Mouse (Mus musculus) limb, embryonic 10.5 days (tissue): ENCODE measurements around the gene Mrpl30. TPM values are rescaled to one million over a fixed set of nuclear protein-coding genes. Genes with fewer than 3 reads are reported as not detected.

Experiments used
- DNase-seq: peaks from one replicate; pipeline ENCODE4 v3.0.0-alpha.2; 2017; ENCODE audit warnings: low spot score
- H3K27ac ChIP-seq: fragments of 300-500 bp; sonication (generic); 2 replicates; pipeline ENCODE4 v1.5.1; 2016; ENCODE audit warnings: mild to moderate bottlenecking
- H3K27me3 ChIP-seq: fragments of 300-500 bp; sonication (generic); 2 replicates; pipeline ENCODE4 v1.6.1; 2016; ENCODE audit warnings: low read depth, mild to moderate bottlenecking; ENCODE audit not compliant: poor library complexity, severe bottlenecking
- H3K36me3 ChIP-seq: fragments of 300-500 bp; sonication (generic); 2 replicates; pipeline ENCODE4 v1.6.1; 2016; ENCODE audit warnings: mild to moderate bottlenecking, moderate library complexity
- H3K4me1 ChIP-seq: fragments of 300-500 bp; sonication (generic); 2 replicates; pipeline ENCODE4 v1.6.1; 2016
- H3K4me3 ChIP-seq: fragments of 300-500 bp; sonication (generic); 2 replicates; pipeline ENCODE4 v1.5.1; 2016; ENCODE audit warnings: mild to moderate bottlenecking, moderate library complexity
- H3K9me3 ChIP-seq: fragments of 300-500 bp; sonication (generic); replicated peaks from 2 replicates; pipeline ENCODE4 v1.6.1; 2016; ENCODE audit warnings: mild to moderate bottlenecking
- WGBS: fragments of 180-500 bp; shearing (Covaris S2); methylation state at CpG from one replicate; pipeline ENCODE4 v1.1.7; 2016; 5-methylcytosine and 5-hydroxymethylcytosine counted together
- polyA plus RNA-seq: library from polyadenylated mRNA; unstranded; fragments of >200 nt; fragmentation: Nextera tagmentation; extraction: Ambion mirVana; gene quantifications from 2 replicates; pipeline ENCODE4 v1.2.1, GENCODE M21; 2016

Gene Mrpl30
- 263 and 266 TPM in 2 replicates for polyA plus RNA-seq

DNA sequence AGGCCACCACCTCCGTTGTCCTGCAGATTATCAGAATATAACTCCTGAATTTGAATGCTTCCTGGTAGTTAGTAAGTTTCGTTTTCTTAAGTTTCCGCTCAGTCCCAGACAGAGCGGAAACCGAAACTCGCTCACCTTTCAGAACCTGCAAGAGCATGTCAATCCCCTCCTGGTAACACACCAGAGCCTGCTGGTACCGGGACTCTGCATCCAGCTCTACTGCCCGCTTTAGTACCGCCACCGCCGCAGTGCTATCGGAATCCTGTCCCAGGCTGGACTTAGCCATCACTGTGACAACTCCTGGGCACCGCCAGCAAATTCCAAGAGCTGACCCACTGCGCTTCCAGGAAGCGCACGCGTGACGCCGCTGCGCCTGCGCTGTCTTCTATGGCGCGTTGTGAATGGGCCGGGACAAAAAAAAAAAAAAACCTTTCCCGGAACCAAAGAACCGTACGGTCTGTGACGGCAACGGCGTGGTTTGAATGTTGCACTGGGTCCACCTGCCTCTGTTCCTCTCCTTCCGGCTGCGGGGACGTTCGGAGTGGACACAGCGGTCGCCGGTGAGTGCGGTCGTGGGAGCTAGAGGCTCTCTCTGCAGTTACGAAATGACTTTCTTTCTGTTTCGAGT, at the start of gene Mrpl30, which contains the start of gene Mitd1:
Gene Mrpl30 (plus strand): TSS at position 453 of the 628 bp plus-strand sequence.
Gene Mitd1 (minus strand): TSS at position 387 of the 628 bp plus-strand sequence.
- DNase-seq: peak; percentile 90
- WGBS: under 1% methylated on average over 41 of the region's 41 CpGs
- Histone ChIP-seq H3K27me3 (no peaks in the 10 kb centered on the region), H3K27ac (peak within 1 kb of the TSS; percentile 81), H3K4me3 (peak within 1 kb of the TSS; percentile 78), H3K4me1 (peaks cover 16% of the 10 kb centered on the region), H3K36me3 (peaks cover 17% of the 10 kb centered on the region), H3K9me3 (no peaks in the 10 kb centered on the region)

DNA sequence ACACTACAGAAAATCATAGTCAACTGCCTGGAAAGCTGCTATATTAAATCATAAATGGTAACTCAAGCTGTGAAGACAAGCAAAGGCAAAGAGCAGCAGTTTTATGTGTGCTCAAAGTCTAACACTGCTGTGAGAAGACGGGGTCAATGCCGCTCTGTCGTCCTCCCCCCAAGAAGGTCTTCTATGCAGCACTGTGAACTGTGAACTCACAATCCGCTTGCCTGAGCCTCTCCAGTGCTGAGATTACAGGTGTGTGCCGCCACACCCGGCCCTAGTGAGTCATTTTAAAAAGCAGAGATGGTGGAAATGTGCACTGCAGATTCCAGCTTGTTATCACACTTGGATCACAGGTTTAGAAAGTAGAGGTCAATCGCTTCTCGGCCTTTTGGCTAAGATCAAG, 43.4 kb upstream of the Mrpl30 start:
- no peaks in the 10 kb centered on the region for H3K27me3 ChIP-seq
- no peaks in the 10 kb centered on the region for H3K4me1 ChIP-seq
- WGBS: 89% methylated on average over 8 of the region's 8 CpGs
- H3K4me3 ChIP-seq: no peak overlapping the region
- no peaks in the 10 kb centered on the region for H3K9me3 ChIP-seq
- DNase-seq: no peak
- H3K27ac ChIP-seq: no peak overlapping the region
- no peaks in the 10 kb centered on the region for H3K36me3 ChIP-seq

DNA sequence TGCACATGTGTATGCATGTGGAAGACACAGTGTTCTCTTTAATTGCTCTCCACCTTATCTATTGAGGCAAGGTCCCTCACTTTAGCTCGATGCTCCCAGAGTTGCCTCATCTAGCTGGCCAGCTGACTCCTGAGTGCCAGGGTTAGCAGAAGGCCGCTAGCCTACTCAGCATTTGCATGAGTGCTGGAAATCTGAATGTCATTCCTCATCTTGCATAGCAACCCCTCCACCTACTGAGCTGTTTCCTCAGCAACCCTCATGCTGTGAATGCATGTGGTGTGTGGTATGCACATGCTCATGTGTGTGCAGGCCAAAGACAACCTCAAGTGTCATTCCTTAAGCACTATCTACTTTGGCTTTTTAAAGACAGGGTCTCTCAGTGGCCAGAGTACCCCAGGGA, 39.6 kb upstream of the Mrpl30 start:
- Histone ChIP-seq H3K4me1 (no peaks in the 10 kb centered on the region), H3K27ac (no peak overlapping the region), H3K9me3 (no peaks in the 10 kb centered on the region), H3K4me3 (no peak overlapping the region), H3K27me3 (no peaks in the 10 kb centered on the region), H3K36me3 (no peaks in the 10 kb centered on the region)
- no peak for DNase-seq
- 77% methylated on average over 2 of the region's 2 CpGs for WGBS

DNA sequence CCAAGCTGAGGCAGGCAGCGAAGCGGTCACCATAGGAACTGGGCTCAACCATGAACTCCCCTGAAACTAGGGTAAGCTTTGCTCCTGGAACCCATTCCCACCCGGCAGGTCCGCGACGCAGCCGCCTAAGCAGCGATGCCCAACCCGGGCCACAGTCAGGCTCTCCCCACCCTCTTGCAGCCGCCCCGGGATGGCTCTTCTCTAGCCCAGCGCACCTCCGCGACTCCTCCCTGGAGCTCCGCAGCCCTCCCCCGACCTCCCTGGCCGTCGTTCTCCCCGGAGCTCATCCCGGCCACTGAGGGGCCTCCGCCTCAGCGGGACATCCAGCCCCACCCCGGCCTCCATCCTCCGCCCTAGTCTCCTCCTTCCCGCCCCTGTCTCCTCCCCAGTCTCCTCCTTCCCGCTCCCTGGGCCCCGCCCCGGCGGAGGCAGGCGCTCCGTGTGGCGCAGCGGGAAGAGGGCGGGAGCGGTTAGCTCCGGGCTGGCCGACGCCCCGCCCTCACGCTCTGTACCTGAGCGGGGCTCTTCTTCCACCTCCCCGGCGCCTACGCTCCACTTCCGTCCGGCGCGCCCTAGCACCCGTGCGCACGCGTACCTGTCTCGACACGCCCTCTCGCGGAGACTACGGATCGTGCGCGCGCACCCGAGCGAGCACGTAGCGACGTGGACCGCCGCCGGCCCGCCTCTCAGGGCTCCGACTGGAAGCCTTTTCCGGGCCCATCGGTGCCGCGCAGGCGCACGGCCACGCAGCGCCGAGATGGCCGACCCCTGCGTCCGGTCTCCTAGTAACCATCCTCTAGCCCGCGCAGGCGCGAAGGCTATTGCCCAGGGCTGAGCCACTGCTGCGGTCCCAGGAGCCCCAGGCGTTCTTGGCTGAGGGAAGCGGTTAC, 25.5 kb upstream of the Mrpl30 start:
- Histone ChIP-seq H3K36me3 (no peaks in the 10 kb centered on the region), H3K27ac (peak overlapping the region; percentile 85), H3K4me1 (0 out of 2 replicates have a peak, but pooled peaks cover 4% of the 10 kb centered on the region), H3K27me3 (no peaks in the 10 kb centered on the region), H3K4me3 (peak overlapping the region; percentile 74), H3K9me3 (no peaks in the 10 kb centered on the region)
- peak; percentile 99 for DNase-seq
- under 1% methylated on average over 90 of the region's 90 CpGs for WGBS

DNA sequence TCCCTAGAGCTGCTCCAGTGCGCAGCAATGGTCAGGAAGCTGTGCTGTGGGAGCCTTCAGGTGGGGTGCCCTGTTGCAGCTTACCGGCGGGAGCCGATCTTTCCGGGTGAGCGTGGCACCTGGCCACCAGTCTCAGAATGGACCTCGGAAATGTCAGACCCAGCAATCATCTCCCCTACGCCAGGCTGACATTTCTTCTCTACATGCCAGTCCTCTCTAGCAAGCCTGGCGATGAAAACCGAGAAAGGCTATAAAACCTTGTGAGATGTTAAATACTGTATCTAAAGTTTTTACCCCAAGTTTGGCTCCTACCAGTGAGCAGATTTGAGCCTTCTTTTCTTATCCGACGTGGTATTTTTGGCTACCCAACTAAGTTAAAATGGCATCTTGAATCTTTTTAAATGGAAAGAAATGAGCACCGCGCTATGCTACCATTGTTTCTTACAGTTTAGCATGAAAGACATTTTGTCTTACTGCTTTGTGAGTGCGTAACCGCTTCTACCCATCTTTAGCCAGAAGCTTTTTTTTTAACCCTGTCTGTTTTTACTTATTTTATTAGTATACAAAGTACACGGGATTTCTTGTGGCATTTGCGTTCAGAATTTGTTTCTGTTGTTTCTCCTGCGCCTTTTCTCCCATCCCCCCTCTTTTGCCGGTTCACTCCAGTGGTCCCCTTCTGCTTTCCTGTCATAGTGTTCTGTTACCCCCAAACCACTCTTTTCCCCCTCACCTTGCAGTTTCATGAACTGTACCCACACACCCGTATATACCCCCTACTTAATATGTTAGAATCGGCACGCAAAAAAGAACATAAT, 24.7 kb upstream of the Mrpl30 start:
- 0 out of 2 replicates have a peak, but pooled peaks cover 4% of the 10 kb centered on the region for H3K4me1 ChIP-seq
- no peaks in the 10 kb centered on the region for H3K36me3 ChIP-seq
- peak overlapping the region; percentile 85 for H3K27ac ChIP-seq
- H3K4me3 ChIP-seq: peak overlapping the region; percentile 74
- 14% methylated on average over 23 of the region's 23 CpGs for WGBS
- no peak for DNase-seq
- H3K9me3 ChIP-seq: no peaks in the 10 kb centered on the region
- no peaks in the 10 kb centered on the region for H3K27me3 ChIP-seq

DNA sequence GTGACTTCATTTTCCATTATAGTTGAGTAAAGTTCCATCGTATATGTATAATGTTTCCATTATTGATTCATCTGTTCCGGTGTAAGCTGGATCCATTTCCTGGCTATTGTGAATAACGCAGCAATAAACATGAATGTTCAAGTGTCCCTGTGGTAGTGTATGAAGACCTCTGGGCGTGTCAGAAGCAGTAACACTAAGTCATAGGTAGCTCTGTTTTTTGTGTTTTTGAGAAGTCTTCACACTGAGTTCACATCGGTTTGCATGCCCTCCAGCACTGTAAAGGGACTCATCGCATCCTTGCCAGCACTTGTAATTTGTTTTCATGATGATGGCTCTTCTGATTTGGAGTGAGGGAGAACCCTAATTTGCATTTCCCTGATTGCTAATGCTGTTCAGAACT, 24.0 kb upstream of the Mrpl30 start, which contains the start of gene Tsga10:
Gene Tsga10 (minus strand): TSS at position 144 of the 400 bp plus-strand sequence.
- Histone ChIP-seq H3K36me3 (no peaks in the 10 kb centered on the region), H3K4me3 (peak within 1 kb of the TSS; percentile 74), H3K27me3 (no peaks in the 10 kb centered on the region), H3K27ac (peak within 1 kb of the TSS; percentile 85), H3K4me1 (0 out of 2 replicates have a peak, but pooled peaks cover 4% of the 10 kb centered on the region), H3K9me3 (no peaks in the 10 kb centered on the region)
- 83% methylated on average over 6 of the region's 6 CpGs for WGBS
- DNase-seq: no peak

DNA sequence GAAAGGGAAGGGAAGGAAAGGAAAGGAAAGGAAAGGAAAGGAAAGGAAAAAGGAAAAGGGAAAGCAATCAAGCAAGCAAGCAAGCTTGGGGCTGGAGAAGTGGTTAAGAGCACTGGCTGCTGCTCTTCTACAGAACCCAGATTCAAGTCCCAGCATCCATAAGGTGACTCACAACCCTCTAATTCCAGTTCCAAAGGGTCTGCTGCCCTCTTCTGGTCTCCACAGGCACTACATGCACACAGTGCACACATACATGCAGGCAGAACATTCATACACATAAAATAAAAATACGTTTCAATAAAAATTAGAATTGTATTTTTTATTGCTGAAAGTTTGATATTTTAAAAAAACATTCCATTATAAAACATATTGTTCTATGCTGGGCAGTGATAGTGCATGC, 23.2 kb upstream of the Mrpl30 start:
- Histone ChIP-seq H3K9me3 (no peaks in the 10 kb centered on the region), H3K36me3 (no peaks in the 10 kb centered on the region), H3K27ac (no peak overlapping the region), H3K4me1 (peaks cover 8% of the 10 kb centered on the region; the same call in 1 of the 2 replicates), H3K27me3 (no peaks in the 10 kb centered on the region), H3K4me3 (no peak overlapping the region)
- DNase-seq: peak; percentile 53
- WGBS: 64% methylated on average over 1 of the region's 1 CpGs

DNA sequence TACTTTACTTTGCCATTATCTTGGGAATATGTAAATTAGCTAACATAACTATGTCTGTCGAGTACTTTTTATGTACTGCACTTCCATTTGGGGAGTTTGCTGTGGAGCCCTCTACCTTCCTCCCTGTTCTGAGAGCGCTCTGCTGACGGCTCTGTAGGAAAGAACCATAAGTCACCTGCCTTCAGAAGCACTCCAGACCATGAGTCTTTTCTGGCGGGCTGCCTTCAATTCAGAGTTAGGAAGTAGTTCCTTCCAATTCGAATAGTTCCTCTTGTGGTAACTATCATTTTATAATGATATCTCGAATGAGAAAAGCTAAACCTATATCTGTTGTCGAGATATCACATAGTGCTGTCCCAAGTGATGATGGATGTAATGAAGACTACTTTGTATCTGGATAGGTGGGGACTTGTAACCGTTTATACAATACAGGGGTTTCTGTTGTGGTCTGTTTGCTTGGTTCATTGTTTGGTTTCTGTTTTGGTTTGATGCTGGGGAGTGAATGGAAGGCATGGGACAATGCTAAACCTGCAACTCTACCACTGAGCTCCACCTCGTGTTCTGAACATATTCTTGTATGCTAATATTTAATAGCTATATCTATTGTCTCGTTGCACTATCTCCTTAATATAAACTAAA, 22.5 kb upstream of the Mrpl30 start:
- H3K9me3 ChIP-seq: no peaks in the 10 kb centered on the region
- 70% methylated on average over 10 of the region's 10 CpGs for WGBS
- no peaks in the 10 kb centered on the region for H3K36me3 ChIP-seq

DNA sequence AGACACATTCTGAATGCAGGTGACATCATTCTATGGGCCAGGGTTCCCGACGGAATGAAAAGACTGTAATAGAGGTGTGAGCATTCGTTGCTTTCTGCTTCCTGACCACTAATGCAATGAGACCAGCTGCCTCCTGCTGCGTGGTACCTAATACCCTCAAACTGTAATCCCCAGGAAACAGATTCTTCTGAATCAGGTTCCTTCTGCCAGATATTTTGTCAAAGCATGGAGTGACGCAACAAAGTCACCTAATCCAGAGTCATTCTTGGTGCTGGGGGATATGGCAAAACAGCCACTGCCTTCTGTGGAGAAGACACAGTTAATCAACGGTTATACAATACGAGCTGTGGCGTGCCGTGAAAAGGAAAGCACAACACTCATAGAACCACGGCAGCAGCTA, 21.6 kb upstream of the Mrpl30 start:
- H3K4me3 ChIP-seq: no peak overlapping the region
- 71% methylated on average over 10 of the region's 10 CpGs for WGBS
- peaks cover 15% of the 10 kb centered on the region for H3K4me1 ChIP-seq
- no peak for DNase-seq
- no peaks in the 10 kb centered on the region for H3K9me3 ChIP-seq
- H3K27ac ChIP-seq: no peak overlapping the region
- H3K27me3 ChIP-seq: no peaks in the 10 kb centered on the region
- H3K36me3 ChIP-seq: no peaks in the 10 kb centered on the region

More for the DNA sequence above, 22.5 kb upstream of the Mrpl30 start:
- no peak overlapping the region for H3K27ac ChIP-seq
- no peaks in the 10 kb centered on the region for H3K27me3 ChIP-seq
- no peak overlapping the region for H3K4me3 ChIP-seq
- peaks cover 13% of the 10 kb centered on the region for H3K4me1 ChIP-seq
- no peak for DNase-seq

DNA sequence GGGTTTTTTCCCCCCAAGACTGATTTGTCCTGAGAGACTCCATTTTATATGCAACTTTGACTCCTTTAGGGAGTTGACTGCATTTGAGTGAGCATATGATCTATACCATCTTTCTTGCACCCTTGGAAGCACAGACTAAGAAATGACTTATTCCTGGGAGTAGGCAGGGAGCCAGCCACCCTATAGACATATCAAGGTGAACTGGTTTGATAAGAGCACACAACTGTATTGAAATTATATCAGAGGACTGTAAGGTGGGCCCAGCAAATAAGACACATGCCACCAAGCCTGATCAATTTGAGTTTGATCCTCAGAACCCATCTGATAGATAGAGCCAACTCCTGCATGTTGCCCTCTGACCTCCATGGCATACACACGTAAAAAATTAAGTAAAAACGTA, 20.9 kb upstream of the Mrpl30 start:
- Histone ChIP-seq H3K4me3 (no peak overlapping the region), H3K36me3 (0 out of 2 replicates have a peak, but pooled peaks cover 4% of the 10 kb centered on the region), H3K27ac (no peak overlapping the region), H3K4me1 (peaks cover 11% of the 10 kb centered on the region), H3K9me3 (no peaks in the 10 kb centered on the region), H3K27me3 (no peaks in the 10 kb centered on the region)
- 60% methylated on average over 2 of the region's 2 CpGs for WGBS
- no peak for DNase-seq

DNA sequence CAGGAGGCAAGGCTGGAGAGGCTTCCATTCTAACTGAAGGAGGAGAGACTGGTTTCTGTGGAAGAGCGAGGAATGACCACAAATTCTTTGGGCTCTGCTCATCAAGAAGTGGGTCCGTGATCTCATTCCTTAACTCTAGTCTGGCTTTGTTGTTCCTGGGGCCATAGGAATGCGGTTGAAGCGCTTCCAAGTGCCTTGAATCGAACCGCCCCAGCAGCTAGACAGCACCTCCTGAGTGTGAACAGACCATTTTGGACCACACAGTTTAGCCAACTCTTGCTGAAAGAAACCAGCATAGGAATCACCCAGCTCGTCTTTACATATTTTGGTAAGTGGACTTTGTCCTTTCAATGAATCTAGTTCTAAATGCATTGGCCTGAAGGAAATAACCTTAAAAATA, 18.6 kb upstream of the Mrpl30 start, which contains the start of gene Lipt1:
Gene Lipt1 (plus strand): TSS at position 35 of the 400 bp plus-strand sequence.
- Histone ChIP-seq H3K9me3 (no peaks in the 10 kb centered on the region; the same call in 1 of the 2 replicates), H3K27ac (peak within 1 kb of the TSS; percentile 77), H3K36me3 (peaks cover 25% of the 10 kb centered on the region), H3K4me1 (peaks cover 11% of the 10 kb centered on the region), H3K4me3 (peak within 1 kb of the TSS; percentile 63), H3K27me3 (no peaks in the 10 kb centered on the region)
- DNase-seq: peak; percentile 37
- WGBS: 11% methylated on average over 7 of the region's 7 CpGs
